Mouse (Mus musculus) heart, adult 8-10 months (tissue): ENCODE data around the gene Rpl18a. TPM values are rescaled to one million over a fixed set of nuclear protein-coding genes. Genes with fewer than 3 reads are reported as not detected.

Experiments
- DNase-seq: peaks from one replicate; pipeline ENCODE4 v3.0.0; 2022; ENCODE audit warnings: low spot score
- microRNA-seq: library from miRNA; unstranded; fragments of <30 nt; microRNA quantifications from one replicate; pipeline ENCODE4 v1.2.0, GENCODE M21; 2022
- total RNA-seq, 4 experiments: library from RNA; stranded (reverse); gene quantifications; 2 replicates each; pipeline ENCODE4 v1.2.4; 2022

Rpl18a gene
- total RNA-seq, 4 experiments from 2014 or later, result 938 to 1,102 (median 988) TPM

GRCm38 (mm10) chr8:70856541-70857197 is 40.5 kb downstream of the Rpl18a start:
- no peak for DNase-seq

- DNase-seq, result no peak
Measured at GRCm38 (mm10) chr8:70856028-70856427, 41.2 kb downstream of the Rpl18a start.

GRCm38 (mm10) chr8:70853863-70854262 is 43.3 kb downstream of the Rpl18a start:
- no peak for DNase-seq

- no peak for DNase-seq
Measured at GRCm38 (mm10) chr8:70852595-70853231, 44.5 kb downstream of the Rpl18a start.

GRCm38 (mm10) chr8:70851837-70852236 is 45.4 kb downstream of the Rpl18a start:
- DNase-seq, result no peak

GRCm38 (mm10) chr8:70850947-70851346 is 46.3 kb downstream of the Rpl18a start:
- DNase-seq, result no peak

GRCm38 (mm10) chr8:70850132-70850845 is 46.9 kb downstream of the Rpl18a start:
- no peak for DNase-seq

- DNase-seq, result peak; percentile 63
Measured at GRCm38 (mm10) chr8:70849333-70849990, 47.8 kb downstream of the Rpl18a start.

- DNase-seq, result no peak
Measured at GRCm38 (mm10) chr8:70846371-70847154, 50.6 kb downstream of the Rpl18a start.

GRCm38 (mm10) chr8:70845108-70845507 is 52.1 kb downstream of the Rpl18a start:
- no peak for DNase-seq

Small RNA genes lying within 50 kb of the gene (microRNA-seq; reads per million reads assigned to microRNA genes)
- gene Mir1969 (not detected), gene Mir7067 (not detected)

Other genes starting within 250 kb of the Rpl18a start
- gene Pgpep1, start 237.0 kb downstream of the Rpl18a start, total RNA-seq, result 10 to 100 TPM; 40.0 to 57.7 (median 44.4) TPM
- gene Lsm4, start 224.2 kb downstream of the Rpl18a start, total RNA-seq, result 10 to 100 TPM; 57.9 to 67.1 (median 63.4) TPM
- 100 to 1,000 TPM in 3 of 4 experiments, 10 to 100 TPM in 1; 84.2 to 134 (median 114) TPM for gene Jund, start 198.5 kb downstream of the Rpl18a start, total RNA-seq
- under 1 TPM in 1 of 4 experiments, not detected in 3; 0.06 TPM for gene Iqcn, start 194.0 kb downstream of the Rpl18a start, total RNA-seq
- gene Gm3336, start 178.9 kb downstream of the Rpl18a start, total RNA-seq, result not detected
- 1 to 10 TPM; 1.8 to 3.7 (median 2.4) TPM for gene Pde4c, start 173.7 kb downstream of the Rpl18a start, total RNA-seq
- gene Rab3a, start 142.7 kb downstream of the Rpl18a start, total RNA-seq, result 10 to 100 TPM; 46.3 to 60.7 (median 50.6) TPM
- 10 to 100 TPM; 23.2 to 32.5 (median 27.7) TPM for gene Mpv17l2, start 136.5 kb downstream of the Rpl18a start, total RNA-seq
- gene Pik3r2, start 120.7 kb downstream of the Rpl18a start, total RNA-seq, result 10 to 100 TPM; 19.3 to 24.1 (median 22.2) TPM
- gene Mast3, start 92.4 kb downstream of the Rpl18a start, total RNA-seq, result 1 to 10 TPM; 6.5 to 8.4 (median 7.1) TPM
- under 1 TPM in 2 of 4 experiments, not detected in 2; 0.16 to 0.49 TPM for gene Il12rb1, start 89.0 kb downstream of the Rpl18a start, total RNA-seq
- 10 to 100 TPM in 3 of 4 experiments, 1 to 10 TPM in 1; 7.9 to 23.0 (median 13.6) TPM for gene Arrdc2, start 57.7 kb downstream of the Rpl18a start, total RNA-seq
- gene Kcnn1, start 34.2 kb downstream of the Rpl18a start, total RNA-seq, result 10 to 100 TPM; 12.5 to 14.4 (median 13.2) TPM
- gene Ccdc124, start 23.5 kb downstream of the Rpl18a start, total RNA-seq, result 10 to 100 TPM; 37.9 to 47.4 (median 45.7) TPM
- gene Slc5a5, start 4.7 kb downstream of the Rpl18a start, total RNA-seq, result not detected
- gene Map1s, start 8.5 kb upstream of the Rpl18a start, total RNA-seq, result 10 to 100 TPM; 17.8 to 24.5 (median 20.6) TPM